Mouse (Mus musculus) embryonic facial prominence, embryonic 12.5 days (tissue): Measurements from ENCODE around the gene Retsat. TPM values are rescaled to one million over a fixed set of nuclear protein-coding genes. Genes with fewer than 3 reads are reported as not detected.

Experiments
- ATAC-seq: fragments of 200-750 bp; cut with Nextera tagmentation; 2 replicates; pipeline ENCODE4 v1.8.0; 2017; ENCODE audit not compliant: insufficient number of reproducible peaks, insufficient read depth, low FRiP score, low TSS enrichment
- H3K27ac ChIP-seq: fragments of 300-500 bp; sonication (generic); 2 replicates; pipeline ENCODE4 v1.5.1; 2016; ENCODE audit warnings: mild to moderate bottlenecking
- H3K27me3 ChIP-seq: fragments of 300-500 bp; sonication (generic); 2 replicates; pipeline ENCODE4 v1.6.1; 2016; ENCODE audit warnings: mild to moderate bottlenecking, moderate library complexity
- H3K36me3 ChIP-seq: fragments of 300-500 bp; sonication (generic); 2 replicates; pipeline ENCODE4 v1.6.1; 2016; ENCODE audit warnings: mild to moderate bottlenecking
- H3K4me1 ChIP-seq: fragments of 300-500 bp; sonication (generic); 2 replicates; pipeline ENCODE4 v1.6.1; 2016
- H3K4me2 ChIP-seq: fragments of 300-500 bp; sonication (generic); replicated peaks from 2 replicates; pipeline ENCODE4 v1.6.1; 2016; ENCODE audit warnings: mild to moderate bottlenecking, moderate library complexity
- H3K4me3 ChIP-seq: fragments of 300-500 bp; sonication (generic); 2 replicates; pipeline ENCODE4 v1.5.1; 2016; ENCODE audit warnings: mild to moderate bottlenecking
- H3K9ac ChIP-seq: fragments of 300-500 bp; sonication (generic); 2 replicates; pipeline ENCODE4 v1.6.1; 2016; ENCODE audit warnings: mild to moderate bottlenecking, moderate library complexity
- H3K9me3 ChIP-seq: fragments of 300-500 bp; sonication (generic); 2 replicates; pipeline ENCODE4 v1.6.1; 2016; ENCODE audit warnings: mild to moderate bottlenecking, moderate library complexity
- WGBS: fragments of 180-500 bp; shearing (Covaris S2); methylation state at CpG from one replicate; pipeline ENCODE4 v1.1.7; 2016; 5-methylcytosine and 5-hydroxymethylcytosine counted together
- polyA plus RNA-seq: library from polyadenylated mRNA; unstranded; fragments of >200 nt; fragmentation: Nextera tagmentation; extraction: Ambion mirVana; gene quantifications from 2 replicates; pipeline ENCODE4 v1.2.1, GENCODE M21; 2016

Gene Retsat
- polyA plus RNA-seq, 1 experiment from 2014 or later, result 9.5 TPM

GRCm38 (mm10) chr6:72593011-72593803 lies 5.1 kb upstream of the Retsat start:
- no peak overlapping the region for H3K9ac ChIP-seq
- no peak overlapping the region for H3K4me3 ChIP-seq
- peaks cover 11% of the 10 kb centered on the region for H3K4me1 ChIP-seq
- H3K27ac ChIP-seq, result no peak overlapping the region; the same call in 1 of the 2 replicates
- H3K9me3 ChIP-seq, result no peaks in the 10 kb centered on the region
- H3K36me3 ChIP-seq, result no peaks in the 10 kb centered on the region
- no peaks in the 10 kb centered on the region for H3K27me3 ChIP-seq
- no peak for ATAC-seq
- no peak overlapping the region for H3K4me2 ChIP-seq
- WGBS, result 81% methylated on average over 6 of the region's 6 CpGs

GRCm38 (mm10) chr6:72593914-72594313 lies 4.4 kb upstream of the Retsat start:
- 71% methylated on average over 5 of the region's 5 CpGs for WGBS
- Histone ChIP-seq H3K9me3 (no peaks in the 10 kb centered on the region), H3K27ac (no peak overlapping the region), H3K27me3 (no peaks in the 10 kb centered on the region), H3K36me3 (no peaks in the 10 kb centered on the region), H3K9ac (no peak overlapping the region), H3K4me3 (no peak overlapping the region), H3K4me1 (peaks cover 14% of the 10 kb centered on the region), H3K4me2 (no peak overlapping the region)
- no peak for ATAC-seq

DNA sequence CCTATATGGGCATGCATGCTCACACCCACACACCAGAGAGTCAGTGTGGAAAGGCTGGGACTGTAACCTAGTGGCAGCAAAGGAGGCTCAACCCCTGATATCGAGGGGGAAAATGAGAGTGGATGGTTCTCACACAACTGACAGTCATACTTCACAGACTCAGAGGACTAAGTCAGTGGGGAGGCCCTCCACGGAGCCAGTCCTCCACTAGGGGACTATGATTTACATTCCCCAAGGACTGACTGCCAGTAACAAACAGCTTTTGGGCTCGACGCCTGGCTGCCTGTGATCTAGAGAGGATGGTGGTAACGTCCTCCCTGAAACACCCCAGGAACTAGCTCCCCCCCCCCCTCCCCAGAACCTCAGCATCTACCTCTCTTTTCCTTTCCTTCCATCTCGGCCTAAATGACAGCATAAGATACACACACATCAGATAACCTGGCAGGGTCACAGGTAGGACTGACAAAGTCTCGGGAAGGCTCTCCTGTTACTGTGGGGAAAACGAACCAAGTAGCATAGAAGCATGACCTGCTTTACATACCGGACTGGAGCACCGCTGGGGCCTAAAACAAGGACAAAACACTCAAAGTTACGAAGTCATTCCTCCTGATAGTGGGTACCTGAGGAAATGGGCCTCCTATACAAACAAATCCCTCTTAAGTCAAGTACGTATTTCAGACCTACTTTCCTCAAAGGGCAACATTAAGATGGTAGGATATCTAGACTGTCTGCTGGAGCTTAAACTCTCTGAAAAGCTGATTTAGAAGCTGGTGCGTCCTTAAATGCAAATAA lies 996 bp upstream of the Retsat start:
- Histone ChIP-seq H3K4me3 (peak overlapping the region; percentile 57), H3K9me3 (no peaks in the 10 kb centered on the region), H3K27ac (no peak overlapping the region), H3K4me1 (peaks cover 17% of the 10 kb centered on the region), H3K4me2 (peak overlapping the region; percentile 64), H3K36me3 (no peaks in the 10 kb centered on the region), H3K9ac (peak overlapping the region; percentile 67), H3K27me3 (no peaks in the 10 kb centered on the region)
- no peak for ATAC-seq
- WGBS, result 49% methylated on average over 13 of the region's 13 CpGs

GRCm38 (mm10) chr6:72598791-72599557 lies 699 bp downstream of the Retsat start:
- H3K27me3 ChIP-seq, result no peaks in the 10 kb centered on the region
- WGBS, result 45% methylated on average over 12 of the region's 12 CpGs
- 0 out of 2 replicates have a peak, but pooled peaks have one; percentile 8 for ATAC-seq
- peaks cover 17% of the 10 kb centered on the region for H3K4me1 ChIP-seq
- H3K36me3 ChIP-seq, result 0 out of 2 replicates have a peak, but pooled peaks cover 4% of the 10 kb centered on the region
- H3K9ac ChIP-seq, result peak overlapping the region; percentile 67
- peak overlapping the region; percentile 64 for H3K4me2 ChIP-seq
- H3K4me3 ChIP-seq, result peak overlapping the region; percentile 57
- H3K9me3 ChIP-seq, result no peaks in the 10 kb centered on the region
- peak overlapping the region; percentile 51; the same call in 1 of the 2 replicates for H3K27ac ChIP-seq

DNA sequence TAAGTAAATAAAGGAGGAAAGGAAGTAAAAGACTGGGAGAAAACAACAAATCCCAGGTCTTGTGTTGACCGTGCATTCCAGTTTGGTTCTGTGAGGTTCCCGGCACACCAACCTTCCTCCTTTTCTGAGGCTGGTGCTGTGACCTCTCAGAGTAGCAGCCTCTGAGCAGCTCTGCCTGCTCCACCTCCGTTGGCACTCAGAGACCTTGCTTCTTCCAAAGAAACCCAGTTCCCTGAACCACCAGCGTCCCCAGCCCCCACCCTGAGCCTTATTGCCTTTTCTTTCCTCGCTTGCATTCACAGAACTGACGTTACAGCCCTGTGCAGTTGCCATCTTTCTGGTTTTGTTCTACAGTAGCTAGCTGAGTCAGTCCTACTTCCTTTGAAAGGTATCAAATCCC lies 1.9 kb downstream of the Retsat start:
- H3K27me3 ChIP-seq, result no peaks in the 10 kb centered on the region
- WGBS, result 77% methylated on average over 6 of the region's 6 CpGs
- no peak for ATAC-seq

GRCm38 (mm10) chr6:72600771-72601170 lies 2.5 kb downstream of the Retsat start:
- no peaks in the 10 kb centered on the region for H3K9me3 ChIP-seq
- no peaks in the 10 kb centered on the region for H3K27me3 ChIP-seq
- no peak overlapping the region for H3K27ac ChIP-seq
- H3K9ac ChIP-seq, result no peak overlapping the region
- peaks cover 17% of the 10 kb centered on the region for H3K4me1 ChIP-seq
- peaks cover 20% of the 10 kb centered on the region for H3K36me3 ChIP-seq
- no peak overlapping the region for H3K4me2 ChIP-seq
- H3K4me3 ChIP-seq, result no peak overlapping the region
- no peak for ATAC-seq
- WGBS, result 83% methylated on average over 12 of the region's 12 CpGs

More for the DNA sequence above, 1.9 kb downstream of the Retsat start:
- no peak overlapping the region for H3K4me3 ChIP-seq
- no peak overlapping the region for H3K9ac ChIP-seq
- H3K9me3 ChIP-seq, result no peaks in the 10 kb centered on the region
- no peak overlapping the region for H3K4me2 ChIP-seq
- peaks cover 17% of the 10 kb centered on the region for H3K4me1 ChIP-seq
- H3K27ac ChIP-seq, result no peak overlapping the region
- H3K36me3 ChIP-seq, result 0 out of 2 replicates have a peak, but pooled peaks cover 16% of the 10 kb centered on the region

- ATAC-seq, result no peak
- 64% methylated on average over 1 of the region's 1 CpGs for WGBS
Measured at GRCm38 (mm10) chr6:72601732-72602131, 3.5 kb downstream of the Retsat start.

DNA sequence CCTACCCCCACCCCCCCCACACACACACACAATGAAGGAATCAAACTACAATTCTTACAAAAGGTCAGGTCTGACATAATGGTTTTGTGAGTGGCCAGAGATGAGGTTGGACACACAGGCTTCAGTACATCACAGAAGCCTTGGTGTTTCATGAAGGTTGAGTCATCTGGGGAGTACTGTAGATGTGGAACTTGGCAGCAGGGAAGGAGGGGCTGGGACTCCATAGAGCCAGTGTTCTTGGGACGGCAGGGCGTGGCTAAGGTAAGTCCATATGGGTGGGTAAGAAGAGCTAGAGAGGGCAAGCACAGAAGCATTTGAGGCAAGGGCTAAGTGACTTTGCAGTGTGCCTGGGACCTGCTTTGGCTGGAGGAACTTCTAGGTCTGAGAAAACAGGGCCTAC lies 5.8 kb downstream of the Retsat start:
- no peak overlapping the region for H3K9ac ChIP-seq
- H3K4me1 ChIP-seq, result 0 out of 2 replicates have a peak, but pooled peaks cover 1% of the 10 kb centered on the region
- H3K36me3 ChIP-seq, result peaks cover 40% of the 10 kb centered on the region
- 93% methylated on average over 2 of the region's 2 CpGs for WGBS
- no peak overlapping the region for H3K4me3 ChIP-seq
- H3K27me3 ChIP-seq, result no peaks in the 10 kb centered on the region
- ATAC-seq, result no peak
- no peak overlapping the region for H3K4me2 ChIP-seq
- no peak overlapping the region for H3K27ac ChIP-seq
- H3K9me3 ChIP-seq, result no peaks in the 10 kb centered on the region

More at GRCm38 (mm10) chr6:72601732-72602131, 3.5 kb downstream of the Retsat start:
- Histone ChIP-seq H3K4me1 (peaks cover 17% of the 10 kb centered on the region), H3K36me3 (peaks cover 29% of the 10 kb centered on the region), H3K4me2 (no peak overlapping the region), H3K27ac (no peak overlapping the region), H3K4me3 (no peak overlapping the region), H3K9me3 (no peaks in the 10 kb centered on the region), H3K9ac (no peak overlapping the region), H3K27me3 (no peaks in the 10 kb centered on the region)

DNA sequence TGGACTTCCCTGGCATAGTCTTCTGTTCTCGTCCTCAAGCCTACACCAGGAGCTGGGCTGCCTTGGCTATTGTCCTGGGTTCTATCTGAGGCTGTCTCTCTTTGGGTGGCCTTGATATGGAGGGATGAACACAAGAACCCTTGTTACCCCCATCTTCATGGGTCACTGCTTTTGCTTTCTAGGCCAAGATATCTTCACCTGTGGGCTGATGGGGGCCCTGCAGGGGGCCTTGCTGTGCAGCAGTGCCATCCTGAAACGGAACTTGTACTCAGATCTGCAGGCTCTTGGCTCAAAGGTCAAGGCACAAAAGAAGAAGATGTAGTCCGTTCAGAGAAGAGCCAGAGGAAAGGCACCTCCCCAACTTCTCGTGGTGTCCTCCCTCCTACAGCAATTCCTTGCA lies 8.8 kb downstream of the Retsat start:
- WGBS, result 81% methylated on average over 4 of the region's 4 CpGs
- Histone ChIP-seq H3K4me2 (no peak overlapping the region), H3K27ac (no peak overlapping the region), H3K36me3 (peaks cover 64% of the 10 kb centered on the region), H3K27me3 (no peaks in the 10 kb centered on the region), H3K9ac (no peak overlapping the region), H3K4me3 (no peak overlapping the region), H3K9me3 (no peaks in the 10 kb centered on the region), H3K4me1 (no peaks in the 10 kb centered on the region)
- no peak for ATAC-seq

DNA sequence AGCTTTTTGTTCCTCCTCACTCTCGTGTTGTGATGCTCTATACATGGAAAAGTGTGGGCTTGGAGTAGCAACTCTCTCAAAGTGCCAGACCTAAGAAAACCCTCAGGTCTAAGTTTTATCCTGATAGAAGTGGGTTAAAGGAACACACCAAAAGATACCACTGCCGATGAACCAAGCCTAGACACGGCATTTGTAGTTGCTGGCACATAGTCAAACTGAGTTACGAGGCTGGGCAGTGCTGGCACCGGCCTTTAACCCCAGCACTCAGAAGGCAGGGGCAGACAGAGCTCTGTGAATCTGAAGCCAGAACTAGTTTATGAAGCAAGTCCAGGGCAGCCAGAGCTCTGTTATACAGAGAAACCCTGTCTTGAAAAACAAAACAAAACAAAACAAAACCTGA lies 9.4 kb downstream of the Retsat start:
- Histone ChIP-seq H3K27ac (no peak overlapping the region), H3K9ac (no peak overlapping the region), H3K4me3 (no peak overlapping the region), H3K4me1 (no peaks in the 10 kb centered on the region), H3K4me2 (no peak overlapping the region), H3K9me3 (no peaks in the 10 kb centered on the region), H3K27me3 (no peaks in the 10 kb centered on the region), H3K36me3 (peaks cover 64% of the 10 kb centered on the region)
- WGBS, result 90% methylated on average over 5 of the region's 5 CpGs
- no peak for ATAC-seq

GRCm38 (mm10) chr6:72608662-72609184 lies 10.4 kb downstream of the Retsat start:
- no peak overlapping the region for H3K27ac ChIP-seq
- H3K36me3 ChIP-seq, result peaks cover 69% of the 10 kb centered on the region
- ATAC-seq, result no peak
- H3K9ac ChIP-seq, result no peak overlapping the region
- no peaks in the 10 kb centered on the region for H3K27me3 ChIP-seq
- no peaks in the 10 kb centered on the region for H3K9me3 ChIP-seq
- 91% methylated on average over 4 of the region's 4 CpGs for WGBS
- H3K4me3 ChIP-seq, result no peak overlapping the region
- peaks cover under 1% of the 10 kb centered on the region; the same call in 1 of the 2 replicates for H3K4me1 ChIP-seq
- no peak overlapping the region for H3K4me2 ChIP-seq
